Mouse (Mus musculus) bone marrow macrophage, adult 2 months (primary cell): ENCODE results near the gene Fam213a.

Experiments
- CTCF ChIP-seq: IDR thresholded peaks from 2 replicates; pipeline ENCODE4 v1.5.1; 2012; ENCODE audit warnings: low read depth, mild to moderate bottlenecking, low read length, moderate library complexity
- POLR2A ChIP-seq: IDR thresholded peaks from 2 replicates; pipeline ENCODE4 v1.6.1; 2012; ENCODE audit warnings: mild to moderate bottlenecking, low read depth, low read length, borderline replicate concordance

DNA sequence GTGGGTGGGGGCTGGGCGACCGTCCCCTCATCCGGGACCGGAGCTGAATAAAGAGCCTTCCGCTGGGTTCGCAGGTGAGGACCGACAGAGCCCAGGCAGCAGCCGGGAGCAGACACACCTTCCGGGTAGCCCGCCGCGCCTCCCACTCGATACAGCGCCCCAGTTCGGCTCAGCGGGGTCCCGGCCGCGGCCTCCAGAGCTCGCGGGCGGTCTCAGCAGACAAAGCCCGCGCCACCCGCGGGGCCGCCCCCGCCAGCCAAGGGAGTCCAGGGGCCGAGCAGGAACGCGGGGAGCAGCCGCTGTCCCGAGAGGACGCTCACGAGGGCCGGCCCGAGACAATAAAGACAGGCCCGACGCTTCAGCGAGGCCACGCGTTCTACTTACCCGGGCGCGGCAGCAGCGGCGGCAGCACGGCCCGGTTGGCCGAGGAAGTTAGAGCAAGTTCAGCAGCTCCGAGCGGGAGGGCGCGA lies 47.2 kb downstream of the Fam213a start, which contains the start of gene Tspan14:
- TF ChIP-seq CTCF (no peak), POLR2A (no peak)
